Mouse (Mus musculus) myocyte (in vitro differentiated cells): Measurements from ENCODE around the gene Fgfr1op2.

Experiments used
- CEBPB ChIP-seq: IDR thresholded peaks from 2 replicates; pipeline ENCODE4 v1.6.1; 2011; ENCODE audit warnings: mild to moderate bottlenecking, moderate library complexity; ENCODE audit not compliant: poor library complexity, insufficient read depth, severe bottlenecking
- E2F4 ChIP-seq: IDR thresholded peaks from one replicate; pipeline ENCODE4 v1.6.1; 2011; ENCODE audit warnings: mild to moderate bottlenecking, control low read depth, moderate library complexity; ENCODE audit not compliant: insufficient read depth
- MAX ChIP-seq: IDR thresholded peaks from one replicate; pipeline ENCODE4 v1.6.1; 2011; ENCODE audit warnings: low read depth, mild to moderate bottlenecking, control low read depth
- MYOD1 ChIP-seq, 3 experiments: IDR thresholded peaks; one replicate each; pipeline ENCODE4 v1.6.1; 2011; ENCODE audit warnings: control low read depth in 2 of 3, low read depth in 2 of 3, mild to moderate bottlenecking in 2 of 3, moderate library complexity in 1 of 3; ENCODE audit not compliant: insufficient read length in 2 of 3, control insufficient read depth in 1 of 3
- MYOG ChIP-seq, 3 experiments: IDR thresholded peaks; one replicate each; pipeline ENCODE4 v1.6.1; 2011; ENCODE audit warnings: control low read depth in 2 of 3, low read depth in 2 of 3, mild to moderate bottlenecking in 2 of 3; ENCODE audit not compliant: insufficient read length in 2 of 3, control insufficient read depth in 1 of 3, insufficient read depth in 1 of 3
- POLR2A ChIP-seq: IDR thresholded peaks from one replicate; pipeline ENCODE4 v1.6.1; 2011; ENCODE audit warnings: low read depth, mild to moderate bottlenecking, control low read depth, moderate library complexity; ENCODE audit not compliant: insufficient read length
- POLR2AphosphoS2 ChIP-seq: IDR thresholded peaks from one replicate; pipeline ENCODE4 v1.6.1; 2011; ENCODE audit warnings: low read depth, control low read depth; ENCODE audit not compliant: insufficient read length
- REST ChIP-seq: IDR thresholded peaks from one replicate; pipeline ENCODE4 v1.6.1; 2011; ENCODE audit warnings: mild to moderate bottlenecking, control low read depth, moderate library complexity; ENCODE audit not compliant: insufficient read depth, insufficient read length
- SRF ChIP-seq: IDR thresholded peaks from one replicate; pipeline ENCODE4 v1.6.1; 2011; ENCODE audit warnings: low read depth; ENCODE audit not compliant: control insufficient read depth, insufficient read length
- TCF12 ChIP-seq: IDR thresholded peaks from one replicate; pipeline ENCODE4 v1.6.1; 2011; ENCODE audit warnings: mild to moderate bottlenecking, control low read depth; ENCODE audit not compliant: poor library complexity, insufficient read depth, severe bottlenecking
- TCF3 ChIP-seq: IDR thresholded peaks from one replicate; pipeline ENCODE4 v1.6.1; 2011; ENCODE audit warnings: low read depth, control low read depth; ENCODE audit not compliant: insufficient read length
- USF1 ChIP-seq: IDR thresholded peaks from one replicate; pipeline ENCODE4 v1.6.1; 2011; ENCODE audit warnings: low read depth, mild to moderate bottlenecking, control low read depth, moderate library complexity

DNA sequence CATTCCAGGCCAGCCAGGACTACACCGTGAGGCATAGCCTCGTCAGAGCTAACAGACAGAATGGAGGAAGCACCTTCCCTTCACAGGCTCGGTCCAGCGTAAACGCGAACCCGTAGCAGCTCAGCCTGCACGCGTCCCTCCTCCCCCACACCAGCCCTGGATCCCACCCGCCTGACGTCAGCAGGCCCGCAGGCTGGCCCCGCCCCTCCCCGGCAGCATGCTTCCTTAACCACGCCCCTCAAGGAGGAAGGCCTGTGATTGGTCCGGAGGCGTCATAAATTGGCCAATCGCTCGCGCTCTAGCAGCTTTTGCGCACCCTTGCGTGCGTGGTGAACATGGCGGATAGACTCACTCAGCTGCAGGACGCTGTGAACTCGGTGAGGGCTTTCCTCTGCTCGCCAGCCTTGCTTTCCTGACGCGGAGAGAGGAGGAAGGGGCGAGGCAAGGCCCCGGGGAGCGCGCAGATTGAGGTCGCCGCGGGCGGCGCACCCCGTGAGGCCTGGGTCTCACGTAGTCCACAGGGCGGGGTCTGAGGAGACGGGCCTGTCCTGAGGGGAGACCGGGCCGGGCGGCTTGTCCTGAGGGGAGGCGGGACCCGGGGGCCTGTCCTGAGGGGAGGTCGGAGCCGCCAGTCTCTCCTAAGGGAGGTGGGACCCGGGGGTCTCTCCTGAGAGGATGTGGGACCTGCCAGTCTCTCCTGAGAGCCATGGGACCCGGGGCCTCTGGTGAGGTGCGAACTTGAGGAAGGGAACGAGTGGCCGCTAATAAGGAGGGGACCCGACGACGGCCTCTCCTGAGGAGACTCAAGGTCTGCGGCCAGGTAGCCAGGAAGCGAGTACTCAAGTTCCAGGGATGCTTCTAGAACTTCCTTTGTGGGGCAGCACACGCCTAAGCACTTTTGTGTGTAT is 65.5 kb downstream of the Fgfr1op2 start, which contains the start of the genes Med21 and Tm7sf3:
- TF ChIP-seq TCF12 (no peak), POLR2A (peak; percentile 100), USF1 (no peak), REST (no peak), CEBPB (no peak), E2F4 (no peak), MYOD1 (IDR thresholded peaks at IDR 0.05; ENCODE audit: control insufficient read depth in 1 of 3, insufficient read length in 2 of 3, low read depth in 2 of 3) (peak in 1 of 3 experiments; percentile 48), SRF (peak; percentile 30), POLR2AphosphoS2 (peak; percentile 97), TCF3 (no peak), MYOG (IDR thresholded peaks at IDR 0.05; ENCODE audit: control insufficient read depth in 1 of 3, insufficient read depth in 1 of 3, insufficient read length in 2 of 3, low read depth in 2 of 3) (peak in 1 of 3 experiments; percentile 21), MAX (no peak)
